Mouse (Mus musculus) testis, postnatal 10 days (tissue): ENCODE results near the gene Rpl27a.

ENCODE experiments used
- DNase-seq: peaks from one replicate; pipeline ENCODE4 v3.0.0; 2021; ENCODE audit warnings: low spot score

Rpl27a gene

GRCm38 (mm10) chr7:109518838-109519696, at the start of gene Rpl27a:
TSS of gene Rpl27a (plus strand) at chr7:109519147.
- peak; percentile 99 for DNase-seq

GRCm38 (mm10) chr7:109470700-109471099, 48.2 kb upstream of the Rpl27a start:
- no peak for DNase-seq

- no peak for DNase-seq
These were observed 41.0 kb upstream of the Rpl27a start for GRCm38 (mm10) chr7:109477926-109478325.

GRCm38 (mm10) chr7:109480765-109481197, 38.2 kb upstream of the Rpl27a start:
- DNase-seq, result no peak

GRCm38 (mm10) chr7:109484221-109484620, 34.7 kb upstream of the Rpl27a start:
- no peak for DNase-seq

- DNase-seq, result no peak
These were observed 26.2 kb upstream of the Rpl27a start for GRCm38 (mm10) chr7:109492616-109493318.

- DNase-seq, result no peak
These were observed 25.3 kb upstream of the Rpl27a start for GRCm38 (mm10) chr7:109493319-109494316.

- DNase-seq, result no peak
These were observed 21.4 kb upstream of the Rpl27a start for GRCm38 (mm10) chr7:109497507-109497906.

GRCm38 (mm10) chr7:109507119-109507518, 11.8 kb upstream of the Rpl27a start:
- no peak for DNase-seq

- DNase-seq, result no peak
These were observed 11.4 kb upstream of the Rpl27a start for GRCm38 (mm10) chr7:109507572-109507971.

- DNase-seq, result no peak
These were observed 10.9 kb upstream of the Rpl27a start, which contains the start of gene Trim66 for GRCm38 (mm10) chr7:109508034-109508433. TSS of gene Trim66 (minus strand) at chr7:109508134.

- no peak for DNase-seq
These were observed 8.1 kb upstream of the Rpl27a start for GRCm38 (mm10) chr7:109510799-109511198.

- DNase-seq, result no peak
These were observed 7.1 kb upstream of the Rpl27a start for GRCm38 (mm10) chr7:109511838-109512237.

- no peak for DNase-seq
These were observed 2.4 kb upstream of the Rpl27a start for GRCm38 (mm10) chr7:109516500-109516899.

- DNase-seq, result no peak
These were observed 788 bp upstream of the Rpl27a start for GRCm38 (mm10) chr7:109518036-109518681.

- DNase-seq, result no peak
These were observed 989 bp downstream of the Rpl27a start for GRCm38 (mm10) chr7:109519936-109520335.

- DNase-seq, result no peak
These were observed 3.1 kb downstream of the Rpl27a start for GRCm38 (mm10) chr7:109522084-109522483.

GRCm38 (mm10) chr7:109523304-109523703, 4.4 kb downstream of the Rpl27a start:
- no peak for DNase-seq

- DNase-seq, result no peak
These were observed 4.9 kb downstream of the Rpl27a start for GRCm38 (mm10) chr7:109523741-109524441.

GRCm38 (mm10) chr7:109524442-109524744, 5.4 kb downstream of the Rpl27a start:
- DNase-seq, result no peak

GRCm38 (mm10) chr7:109524763-109525162, 5.8 kb downstream of the Rpl27a start:
- no peak for DNase-seq
